Mouse (Mus musculus): ENCODE measurements at regions not wholly inside any gene's neighbourhood (a gene's known extent, or its start where the extent isn't known, plus 50 kb on each side); places are given as distances from the start of the nearest gene placed in this dataset.
"Not testable (repeated sequence)": the region's sequence is repeated elsewhere in the genome, so short reads cannot be mapped to it uniquely, and the experiment has no call there.

DNA sequence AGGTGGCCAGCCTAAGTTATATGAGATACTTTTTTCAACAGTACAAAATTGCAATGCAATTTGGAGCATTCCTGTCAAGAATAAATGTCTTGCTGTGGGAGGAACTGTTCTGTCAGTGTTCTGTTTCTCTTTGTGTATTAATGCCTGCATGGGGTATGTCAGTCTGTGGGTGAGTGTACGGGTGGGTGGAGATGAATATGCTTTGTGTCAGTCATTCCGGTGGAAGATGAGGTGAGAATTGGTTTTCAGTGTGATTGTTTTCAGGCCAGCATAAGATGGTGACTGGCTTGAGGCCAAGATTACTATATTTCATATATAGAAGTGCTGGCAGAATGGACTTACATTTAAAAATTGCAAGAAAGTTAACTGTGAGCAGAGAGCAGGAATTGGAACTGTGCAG, 184.0 kb downstream of the Frk start:
- no peak for DNase-seq
- intact Hi-C loops (cut with DNase I; ENCODE audit: low total_unique reads): no loop called here

DNA sequence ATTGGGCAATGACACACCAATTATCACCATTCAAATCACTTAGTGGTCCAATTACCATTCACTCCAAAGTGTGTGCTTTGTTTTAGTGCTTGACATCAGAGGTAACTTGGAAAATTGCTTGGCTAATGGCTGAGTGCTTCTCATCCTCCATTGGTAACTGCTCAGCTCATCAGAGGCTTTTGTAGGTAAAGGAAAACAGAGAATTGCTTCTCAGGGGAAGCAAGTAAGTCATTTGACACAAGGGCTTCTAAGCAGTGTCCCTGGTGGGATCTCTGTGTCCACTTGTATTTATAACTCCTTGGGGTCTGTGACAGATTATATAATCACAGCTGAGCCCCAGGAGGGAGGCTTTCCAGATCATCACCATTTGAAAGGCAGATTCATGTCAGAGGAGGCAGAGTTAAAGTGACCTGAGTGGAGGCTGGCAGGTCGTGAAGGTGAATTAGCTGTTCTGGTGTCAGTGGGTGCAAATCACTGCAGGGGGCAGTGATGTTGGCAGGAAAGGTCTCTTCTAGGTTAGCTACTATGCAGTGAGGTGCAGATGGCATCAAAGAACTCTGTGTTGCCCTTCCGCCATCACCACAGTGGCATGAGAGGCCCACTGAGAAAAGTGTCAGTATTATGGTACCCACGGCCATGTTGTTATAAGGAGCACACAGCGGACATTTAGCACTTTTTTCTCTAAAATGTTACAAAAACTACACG, 184.7 kb downstream of the Frk start:
- no peak for DNase-seq
- intact Hi-C loops (cut with DNase I; ENCODE audit: low total_unique reads): no loop called here

DNA sequence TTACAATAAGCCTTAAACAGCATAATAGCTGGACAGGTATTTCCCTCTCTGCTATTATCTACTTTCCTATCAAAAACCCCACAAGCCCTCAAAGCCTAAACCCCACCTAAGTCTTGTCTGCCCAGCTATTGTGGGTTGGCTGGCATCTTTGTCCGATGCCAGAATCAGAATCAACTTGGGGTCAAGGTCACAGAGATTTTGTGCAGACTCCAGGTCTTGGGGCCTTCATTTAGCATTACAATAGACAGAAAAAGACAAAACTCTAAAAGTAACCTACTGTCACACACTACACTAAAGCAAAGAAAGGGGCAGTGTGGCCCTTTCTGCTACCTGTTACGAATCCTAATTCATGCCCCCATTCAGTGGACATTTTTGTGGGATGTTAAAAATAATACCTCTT, 188.6 kb downstream of the Frk start:
- intact Hi-C loops (cut with DNase I; ENCODE audit: low total_unique reads): no loop called here
- no peak for DNase-seq

DNA sequence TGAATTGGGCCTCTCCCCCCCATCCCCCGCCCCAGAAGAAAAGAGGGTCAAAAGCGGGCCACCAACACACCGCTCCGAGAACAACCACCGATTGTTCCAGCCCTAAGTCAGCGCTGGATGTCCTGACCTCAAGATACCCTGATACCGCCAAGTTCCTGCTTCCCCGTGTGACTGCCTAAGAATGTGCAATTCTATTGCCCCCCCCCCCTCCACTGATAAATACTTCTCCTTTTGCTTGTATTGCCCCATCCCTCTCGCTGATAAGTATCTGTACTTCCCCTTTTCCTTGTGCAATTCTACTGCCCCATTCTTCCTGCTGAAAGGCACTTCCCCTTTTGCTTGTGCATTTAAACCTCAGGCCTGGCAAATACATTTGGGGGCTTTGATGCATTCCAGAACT, 216.2 kb downstream of the Frk start:
- intact Hi-C loops (cut with DNase I; ENCODE audit: low total_unique reads); DNase-seq: not testable (repeated sequence)

DNA sequence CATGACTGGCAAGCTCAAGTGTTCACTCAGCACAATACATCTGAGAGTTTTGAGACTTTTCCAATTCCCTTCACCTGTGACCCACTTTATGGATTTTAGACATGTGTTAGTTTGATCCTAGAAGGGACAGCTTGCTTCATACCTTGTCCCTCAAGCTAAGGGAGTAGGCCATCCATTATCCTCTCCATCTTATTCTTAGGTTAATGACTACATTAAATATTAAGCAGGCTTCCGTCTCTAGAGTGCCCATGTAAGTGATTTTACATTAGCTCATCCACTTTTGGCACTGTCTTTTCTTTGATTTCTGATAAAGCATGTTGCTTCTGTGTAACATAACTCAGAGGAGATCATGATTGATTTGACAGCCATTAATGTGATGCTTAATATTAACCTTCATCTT, 218.8 kb downstream of the Frk start:
- intact Hi-C loops (cut with DNase I; ENCODE audit: low total_unique reads): no loop called here
- DNase-seq: no peak

DNA sequence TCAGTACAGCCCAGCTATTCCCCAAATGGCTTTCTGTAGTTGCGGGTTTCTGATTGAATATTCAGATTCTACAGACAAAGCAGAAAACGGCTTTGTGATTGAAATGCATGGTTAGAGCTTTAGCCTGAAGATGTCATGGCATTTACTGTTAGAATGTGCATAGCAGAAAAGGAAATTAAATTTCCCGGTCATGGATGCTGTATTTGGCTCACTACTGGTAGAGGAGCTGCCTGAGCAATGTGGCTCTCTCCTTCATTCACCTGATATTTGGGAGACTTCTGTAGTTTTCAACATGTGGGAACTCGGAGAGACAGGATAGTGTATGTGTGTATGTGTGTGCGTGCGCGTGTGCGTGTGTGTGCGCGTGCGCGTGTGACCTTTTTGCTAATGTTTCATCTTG, 222.2 kb downstream of the Frk start:
- intact Hi-C loops (cut with DNase I; ENCODE audit: low total_unique reads): no loop called here
- DNase-seq: no peak

DNA sequence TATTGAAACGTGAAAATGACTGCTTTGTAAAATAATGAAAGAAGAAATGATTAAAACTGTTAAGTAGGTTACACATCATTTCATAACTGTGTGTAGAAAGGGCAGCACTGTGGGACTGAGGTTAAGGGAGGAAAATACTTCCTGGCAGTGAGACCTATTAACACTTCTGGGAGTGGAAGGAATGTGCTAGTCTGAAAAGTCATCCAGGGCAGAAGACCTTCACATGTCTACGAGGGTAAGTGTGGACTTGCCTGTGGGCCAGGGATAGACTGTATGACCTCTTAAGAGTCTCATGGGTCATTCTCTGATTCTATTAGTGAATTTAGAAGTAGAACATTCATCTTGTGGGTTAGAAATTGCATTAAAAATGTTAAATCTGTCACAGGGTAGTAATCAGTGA, 248.1 kb downstream of the Frk start:
- intact Hi-C loops (cut with DNase I; ENCODE audit: low total_unique reads): no loop called here
- no peak for DNase-seq

DNA sequence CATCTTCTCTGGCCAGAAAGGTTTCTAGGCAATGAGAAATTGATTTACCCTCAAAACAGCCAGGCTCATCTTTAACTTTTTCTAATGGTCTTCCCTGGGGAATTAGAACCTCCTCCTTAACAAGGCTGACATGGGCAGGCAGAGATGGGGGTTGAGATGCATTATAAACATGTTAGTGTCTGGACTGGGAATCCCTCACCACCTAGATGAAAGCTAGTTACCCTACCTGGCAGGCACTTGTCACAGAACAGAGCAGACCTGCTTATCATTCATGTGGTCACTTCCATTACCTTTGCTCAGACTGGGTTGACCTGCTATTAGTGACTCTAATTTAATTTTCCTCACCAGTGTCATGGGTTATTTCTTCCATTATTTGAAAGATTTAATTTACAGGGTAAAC, 279.2 kb downstream of the Frk start:
- intact Hi-C loops (cut with DNase I; ENCODE audit: low total_unique reads): no loop called here
- no peak for DNase-seq

DNA sequence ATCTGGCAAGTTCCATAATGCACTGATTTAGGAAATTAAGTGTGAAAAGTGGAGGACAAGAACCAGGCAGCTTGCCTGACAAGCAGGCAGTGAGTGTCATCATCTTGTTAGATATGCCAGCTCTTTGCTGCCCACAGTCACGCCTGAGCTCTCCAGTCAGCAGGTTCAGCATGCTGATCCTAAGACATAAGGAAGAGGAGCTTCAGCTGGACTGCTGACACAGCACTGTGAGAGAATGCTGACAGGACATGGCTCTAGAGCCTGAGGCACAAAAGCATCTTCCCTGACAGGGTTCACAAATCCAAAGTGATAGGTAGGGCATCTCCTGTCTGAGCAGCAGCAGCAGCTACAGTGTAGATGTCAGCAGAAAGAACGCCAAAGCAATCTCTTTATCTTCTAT, 308.9 kb downstream of the Frk start:
- intact Hi-C loops (cut with DNase I; ENCODE audit: low total_unique reads): no loop called here
- DNase-seq: no peak

DNA sequence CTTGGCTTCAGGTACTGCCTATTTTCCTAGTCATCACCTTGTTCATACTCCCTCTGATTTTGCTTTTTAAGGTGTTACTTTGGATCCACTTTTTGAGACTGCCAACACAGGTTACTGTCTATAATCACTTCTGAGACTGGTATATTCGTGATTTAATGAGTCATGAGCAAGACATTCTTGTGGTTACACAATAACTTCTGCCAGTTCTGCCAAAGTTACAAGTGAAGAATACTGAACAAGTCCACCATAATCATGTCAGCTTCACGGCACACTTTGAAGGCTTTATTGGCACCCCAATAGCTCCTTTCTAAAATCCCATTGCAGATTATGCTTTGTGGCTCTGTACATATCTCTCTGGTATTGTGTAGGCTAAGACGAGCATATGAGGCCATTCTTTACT, 327.9 kb downstream of the Frk start:
- intact Hi-C loops (cut with DNase I; ENCODE audit: low total_unique reads): no loop called here
- DNase-seq: no peak

DNA sequence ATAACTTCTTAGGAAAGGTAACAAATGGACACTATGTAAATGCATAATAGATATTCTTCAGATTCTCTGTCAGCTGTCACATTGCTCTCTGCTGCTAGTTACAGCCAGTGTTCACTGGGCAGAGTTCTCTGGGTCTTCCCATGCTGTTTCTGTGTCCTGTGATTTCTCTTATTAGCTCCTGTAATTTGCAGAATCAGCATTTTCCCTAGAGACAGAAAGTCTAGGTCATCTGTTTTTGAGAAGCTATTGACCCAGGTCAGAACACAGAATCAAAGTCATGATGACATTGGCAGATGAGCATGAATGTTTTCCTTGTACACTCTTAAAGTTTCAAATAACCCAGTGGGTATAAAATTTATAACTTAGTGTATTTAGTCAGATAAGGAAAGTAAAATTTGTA, 340.9 kb downstream of the Frk start:
- no peak for DNase-seq
- intact Hi-C loops (cut with DNase I; ENCODE audit: low total_unique reads): no loop called here

DNA sequence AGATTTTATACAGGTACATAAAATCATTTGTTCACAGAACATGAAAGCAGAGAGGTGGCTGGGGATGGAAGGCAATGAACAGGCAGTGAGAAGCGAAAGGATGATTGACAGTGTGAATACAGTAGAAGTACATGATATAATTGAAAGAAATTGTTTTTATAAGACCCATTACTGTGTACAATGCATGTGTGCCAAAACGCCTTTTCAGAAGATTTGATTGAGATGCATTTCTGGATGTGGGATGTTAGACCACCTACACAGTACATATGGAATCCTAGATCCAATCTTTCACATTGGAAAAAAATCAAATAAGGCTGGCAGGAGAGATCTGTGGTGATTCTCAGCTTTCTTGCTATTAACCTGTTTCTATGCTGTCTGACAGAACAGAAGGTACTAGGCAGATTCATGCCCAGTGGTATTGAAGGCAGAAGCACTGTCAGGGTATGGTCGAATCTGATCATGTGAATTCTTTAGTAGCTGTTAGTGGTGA, 358.9 kb downstream of the Frk start:
- intact Hi-C loops (cut with DNase I; ENCODE audit: low total_unique reads): no loop called here
- DNase-seq: no peak

DNA sequence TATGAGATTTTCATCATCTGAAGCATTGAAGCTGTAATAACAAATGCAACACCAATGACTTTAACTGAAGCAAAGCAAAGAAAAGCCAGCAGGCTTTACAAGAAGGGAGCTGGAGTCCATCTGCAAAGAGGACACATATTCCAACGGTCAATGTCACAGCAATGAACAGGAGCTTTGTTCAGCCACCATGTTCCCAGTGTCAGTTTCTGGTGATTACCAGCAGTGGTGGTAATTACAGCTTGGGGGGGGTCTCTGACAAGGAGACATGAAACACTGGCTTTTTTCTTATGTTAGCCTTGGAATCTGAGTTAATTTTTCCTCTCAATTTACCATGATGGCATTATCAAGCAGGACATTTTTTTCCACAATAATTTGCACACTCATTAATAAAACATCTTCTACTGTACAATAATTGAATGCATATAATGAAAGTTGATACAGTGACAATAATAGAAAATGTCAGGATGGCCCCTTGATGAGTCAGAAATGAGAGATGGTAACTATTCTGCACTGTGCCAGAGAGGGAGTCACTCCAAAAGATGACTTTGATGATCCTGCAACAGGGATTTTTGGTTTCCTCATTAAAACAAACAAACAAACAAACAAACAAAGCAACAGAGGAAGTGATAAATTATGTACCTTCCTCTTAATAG, 373.4 kb downstream of the Frk start:
- DNase-seq: no peak
- intact Hi-C loops (cut with DNase I; ENCODE audit: low total_unique reads): no loop called here

DNA sequence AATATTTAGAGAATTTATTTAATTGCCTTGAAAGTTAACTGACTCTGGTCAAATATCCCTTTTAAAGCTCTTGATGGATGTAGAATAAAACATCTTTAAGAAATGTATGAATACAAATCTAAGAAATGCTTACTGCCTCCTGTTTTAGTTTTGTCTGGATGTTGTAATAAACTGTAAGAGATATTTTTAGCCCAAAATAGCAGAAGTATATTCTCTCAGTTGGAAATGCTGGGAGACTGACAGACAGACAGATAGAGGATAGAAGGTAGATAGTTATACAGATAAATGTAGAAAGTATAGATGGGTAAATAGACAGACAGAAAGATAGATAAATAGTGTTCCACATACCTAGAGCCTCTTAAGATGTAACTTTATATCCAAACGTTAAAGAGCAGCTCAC, 379.5 kb downstream of the Frk start:
- DNase-seq: no peak
- intact Hi-C loops (cut with DNase I; ENCODE audit: low total_unique reads): no loop called here

DNA sequence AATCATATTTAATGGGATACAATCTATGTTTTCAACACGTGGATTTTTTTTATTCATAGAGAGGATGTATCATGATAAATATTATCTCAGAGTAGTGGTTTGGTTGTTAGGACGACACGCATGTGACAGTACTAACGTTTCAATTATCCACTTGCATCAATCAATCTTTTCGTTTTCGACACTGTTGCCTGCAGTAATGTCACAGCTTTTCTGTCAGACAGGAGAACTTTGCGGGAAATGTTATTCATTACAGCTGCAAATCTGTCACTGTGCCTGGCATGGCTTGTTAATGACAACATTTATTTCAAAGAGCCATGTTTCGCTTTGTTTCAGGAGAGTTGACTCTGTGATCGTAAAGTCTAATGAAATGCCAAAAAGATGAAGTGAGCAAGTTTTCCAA, 388.7 kb downstream of the Frk start:
- DNase-seq: no peak
- intact Hi-C loops (cut with DNase I; ENCODE audit: low total_unique reads): no loop called here

DNA sequence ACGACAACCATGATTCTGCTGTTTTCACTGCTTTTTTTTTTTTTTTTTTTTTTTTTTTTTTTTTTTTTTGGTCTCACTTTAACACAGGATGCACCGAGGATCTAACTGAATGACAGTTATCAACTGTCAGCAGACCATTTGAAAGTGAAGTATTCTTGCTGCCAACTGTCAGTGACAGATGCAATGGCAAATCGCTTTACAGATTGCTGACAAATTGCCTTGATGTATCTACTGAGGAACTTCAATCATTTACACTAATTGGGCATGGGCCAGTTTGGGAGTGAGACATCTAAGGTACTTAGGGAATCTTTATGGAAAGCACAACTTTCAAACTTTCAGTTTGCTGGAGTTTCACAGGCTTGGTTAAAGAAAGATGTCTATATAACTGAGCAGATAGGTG, 395.3 kb downstream of the Frk start:
- intact Hi-C loops (cut with DNase I; ENCODE audit: low total_unique reads): no loop called here
- no peak for DNase-seq

DNA sequence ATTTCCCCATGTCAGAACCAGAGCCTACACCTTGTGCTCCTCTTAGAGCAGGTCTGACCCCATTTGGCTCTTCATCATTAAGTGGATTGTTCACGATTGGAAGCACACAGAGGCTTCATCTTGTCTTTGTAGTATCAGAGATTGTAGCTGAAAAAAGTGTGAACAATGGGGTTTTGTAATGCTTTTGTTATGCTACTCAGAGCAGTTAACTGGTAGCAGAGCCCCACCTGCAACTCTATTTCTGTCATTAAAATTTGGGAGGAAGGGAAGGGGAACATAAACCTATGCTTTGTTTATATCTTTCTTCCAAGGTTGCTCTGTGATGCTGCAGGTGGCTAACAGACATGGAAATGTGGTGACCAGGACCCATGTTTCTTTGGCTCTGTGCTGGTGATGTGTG, 404.4 kb downstream of the Frk start:
- no peak for DNase-seq
- intact Hi-C loops (cut with DNase I; ENCODE audit: low total_unique reads): no loop called here

DNA sequence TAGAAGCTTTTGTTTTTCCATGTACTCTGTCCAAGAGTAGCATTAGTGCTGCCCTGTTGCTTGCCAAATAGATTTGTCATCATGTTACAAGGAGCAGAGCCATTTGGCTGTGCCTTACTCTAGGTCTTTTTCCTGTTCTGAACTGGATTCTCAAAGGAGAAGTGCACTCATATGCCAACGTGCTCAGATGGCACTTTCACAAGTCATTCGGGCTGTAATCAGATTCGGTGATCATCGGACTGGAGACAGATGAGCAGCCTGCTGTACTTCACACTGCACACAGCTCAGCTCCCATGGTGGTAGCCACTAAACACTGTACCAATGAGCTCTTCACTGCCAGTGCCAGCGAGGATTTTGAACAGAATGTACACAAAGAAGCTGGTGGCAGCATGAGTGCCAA, 421.1 kb downstream of the Frk start:
- peak; percentile 4 for DNase-seq
- intact Hi-C loops (cut with DNase I; ENCODE audit: low total_unique reads): no loop called here

DNA sequence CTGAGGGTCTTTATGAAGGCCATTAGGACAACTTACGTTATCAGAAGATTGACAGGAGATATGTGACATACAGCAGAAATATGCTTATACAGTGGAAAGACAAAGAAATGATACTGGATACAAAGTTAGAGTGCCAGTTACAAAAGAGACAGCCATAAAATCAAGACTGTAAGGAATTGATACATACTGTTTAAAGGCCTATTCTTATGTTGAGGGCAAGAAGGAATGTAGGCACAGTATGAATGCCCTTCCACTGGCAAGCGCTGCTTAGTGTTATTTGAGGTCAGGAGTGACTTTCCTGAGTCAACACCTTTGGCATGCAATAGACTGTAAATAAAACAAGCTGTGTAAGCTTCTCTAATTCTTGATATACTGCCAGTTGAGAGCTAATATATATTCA, 421.5 kb downstream of the Frk start:
- intact Hi-C loops (cut with DNase I; ENCODE audit: low total_unique reads): no loop called here
- DNase-seq: no peak

DNA sequence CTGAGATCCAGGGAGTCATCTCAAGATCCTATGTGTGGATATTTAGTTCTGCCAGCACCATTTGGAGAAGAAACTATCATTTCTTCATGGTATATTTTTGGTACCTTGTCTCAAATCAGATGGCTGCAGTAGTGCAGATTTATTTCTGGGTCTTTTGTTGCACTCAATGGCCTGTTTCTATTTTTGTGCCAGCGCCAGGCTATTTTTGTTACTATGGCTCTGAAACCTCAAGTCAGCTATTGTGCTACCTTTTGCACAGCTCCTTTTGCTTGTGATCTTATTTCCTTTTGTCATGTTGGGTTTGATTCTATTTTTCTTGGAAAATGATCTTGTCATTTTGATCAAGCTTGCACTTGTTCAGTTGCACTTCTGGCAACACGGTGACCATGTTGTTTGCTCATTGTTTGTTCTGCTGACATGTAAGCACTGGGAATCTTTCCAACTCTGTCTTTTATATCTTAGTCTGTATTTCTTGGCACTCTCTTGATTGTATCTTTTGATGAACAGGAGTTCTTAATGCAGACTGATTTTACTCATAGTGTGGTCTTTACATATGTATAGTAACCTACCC, 429.0 kb downstream of the Frk start:
- no peak for DNase-seq

More for the DNA sequence above, 429.0 kb downstream of the Frk start:
- intact Hi-C loops (cut with DNase I; ENCODE audit: low total_unique reads): no loop called here

Data from gastrocnemius, postnatal 14 days (tissue).